Mouse (Mus musculus) ES-Bruce4 (cell line): Measurements from ENCODE around the gene Ccdc163.

Experiments
- CTCF ChIP-seq: IDR thresholded peaks from one replicate; pipeline ENCODE4 v1.8.1; 2011; ENCODE audit warnings: low read depth, low read length
- POLR2A ChIP-seq: IDR thresholded peaks from one replicate; pipeline ENCODE4 v1.8.1; 2011; ENCODE audit warnings: low read length; ENCODE audit not compliant: insufficient read depth

- TF ChIP-seq CTCF (peak; percentile 24), POLR2A (no peak)
Observed at GRCm38 (mm10) chr4:116794273-116794672, 86.0 kb downstream of the Ccdc163 start.
